Mouse (Mus musculus): ENCODE measurements around the gene Sumo2.
"Not testable (repeated sequence)": the region's sequence is repeated elsewhere in the genome, so short reads cannot be mapped to it uniquely, and the experiment has no call there.

The Sumo2 gene

GRCm38 (mm10) chr11:115483278-115483677 lies 52.8 kb downstream of the Sumo2 start:
- H3K4me1 ChIP-seq (replicated peaks; ENCODE audit: low read depth, low read length) = peaks cover 42% of the 10 kb centered on the region
- H3K27me3 ChIP-seq (ENCODE audit: insufficient read depth, low read length) = no peaks in the 10 kb centered on the region
- no peak overlapping the region for H3K4me3 ChIP-seq (replicated peaks; ENCODE audit: low read length)
- peaks cover 39% of the 10 kb centered on the region for H3K36me3 ChIP-seq (ENCODE audit: insufficient read depth, low read length)
- no peaks in the 10 kb centered on the region for H3K9me3 ChIP-seq (ENCODE audit: low read length)
- TF ChIP-seq CTCF (conservative IDR thresholded peaks at IDR 0.05; ENCODE audit: low read length) (no peak), NANOG (IDR thresholded peaks at IDR 0.05; ENCODE audit: borderline replicate concordance, low read length) (no peak)

GRCm38 (mm10) chr11:115481553-115482259 lies 54.4 kb downstream of the Sumo2 start:
- no peaks in the 10 kb centered on the region for H3K27me3 ChIP-seq (ENCODE audit: insufficient read depth, low read length)

GRCm38 (mm10) chr11:115478296-115478938 lies 57.7 kb downstream of the Sumo2 start:
- TF ChIP-seq NANOG (IDR thresholded peaks at IDR 0.05; ENCODE audit: borderline replicate concordance, low read length) (no peak), CTCF (conservative IDR thresholded peaks at IDR 0.05; ENCODE audit: low read length) (no peak), POU5F1 (IDR thresholded peaks at IDR 0.05; ENCODE audit: borderline replicate concordance, low read length) (no peak)
- H3K9me3 ChIP-seq (ENCODE audit: low read length) = no peaks in the 10 kb centered on the region
- peaks cover 27% of the 10 kb centered on the region for H3K36me3 ChIP-seq (ENCODE audit: insufficient read depth, low read length)

More at GRCm38 (mm10) chr11:115481553-115482259, 54.4 kb downstream of the Sumo2 start:
- Histone ChIP-seq H3K9me3 (ENCODE audit: low read length) (no peaks in the 10 kb centered on the region), H3K36me3 (ENCODE audit: insufficient read depth, low read length) (peaks cover 33% of the 10 kb centered on the region), H3K4me1 (replicated peaks; ENCODE audit: low read depth, low read length) (peaks cover 50% of the 10 kb centered on the region), H3K4me3 (replicated peaks; ENCODE audit: low read length) (no peak overlapping the region)
- no peak for TF ChIP-seq CTCF (conservative IDR thresholded peaks at IDR 0.05; ENCODE audit: low read length)
- TF ChIP-seq NANOG (IDR thresholded peaks at IDR 0.05; ENCODE audit: borderline replicate concordance, low read length) = no peak
- no peak for TF ChIP-seq POU5F1 (IDR thresholded peaks at IDR 0.05; ENCODE audit: borderline replicate concordance, low read length)

GRCm38 (mm10) chr11:115477388-115477787 lies 58.7 kb downstream of the Sumo2 start:
- Histone ChIP-seq H3K36me3 (ENCODE audit: insufficient read depth, low read length) (peaks cover 24% of the 10 kb centered on the region), H3K4me1 (replicated peaks; ENCODE audit: low read depth, low read length) (peaks cover 57% of the 10 kb centered on the region)
- not testable (repeated sequence) for H3K4me3 ChIP-seq (replicated peaks; ENCODE audit: low read length); H3K27me3 ChIP-seq (ENCODE audit: insufficient read depth, low read length); H3K9me3 ChIP-seq (ENCODE audit: low read length)

More at GRCm38 (mm10) chr11:115478296-115478938, 57.7 kb downstream of the Sumo2 start:
- Histone ChIP-seq H3K27me3 (ENCODE audit: insufficient read depth, low read length) (no peaks in the 10 kb centered on the region), H3K4me1 (replicated peaks; ENCODE audit: low read depth, low read length) (peaks cover 56% of the 10 kb centered on the region), H3K4me3 (replicated peaks; ENCODE audit: low read length) (no peak overlapping the region)

- H3K4me1 ChIP-seq (replicated peaks; ENCODE audit: low read depth, low read length) = peaks cover 63% of the 10 kb centered on the region
- H3K36me3 ChIP-seq (ENCODE audit: insufficient read depth, low read length) = peaks cover 19% of the 10 kb centered on the region
- not testable (repeated sequence) for H3K9me3 ChIP-seq (ENCODE audit: low read length); H3K27me3 ChIP-seq (ENCODE audit: insufficient read depth, low read length)
- peak overlapping the region; percentile 94 for H3K4me3 ChIP-seq (replicated peaks; ENCODE audit: low read length)
Measured at GRCm38 (mm10) chr11:115476630-115477029, 59.4 kb downstream of the Sumo2 start.

- Histone ChIP-seq H3K36me3 (ENCODE audit: insufficient read depth, low read length) (peaks cover 16% of the 10 kb centered on the region), H3K4me3 (replicated peaks; ENCODE audit: low read length) (peak overlapping the region; percentile 94), H3K9me3 (ENCODE audit: low read length) (no peaks in the 10 kb centered on the region), H3K27me3 (ENCODE audit: insufficient read depth, low read length) (no peaks in the 10 kb centered on the region), H3K4me1 (replicated peaks; ENCODE audit: low read depth, low read length) (peaks cover 60% of the 10 kb centered on the region)
- TF ChIP-seq POU5F1 (IDR thresholded peaks at IDR 0.05; ENCODE audit: borderline replicate concordance, low read length) (no peak), NANOG (IDR thresholded peaks at IDR 0.05; ENCODE audit: borderline replicate concordance, low read length) (no peak), CTCF (conservative IDR thresholded peaks at IDR 0.05; ENCODE audit: low read length) (no peak)
Measured at GRCm38 (mm10) chr11:115475758-115476237, 60.3 kb downstream of the Sumo2 start.

- Histone ChIP-seq H3K4me3 (replicated peaks; ENCODE audit: low read length) (peak within 1 kb of the TSS; percentile 94), H3K4me1 (replicated peaks; ENCODE audit: low read depth, low read length) (peaks cover 59% of the 10 kb centered on the region), H3K27me3 (ENCODE audit: insufficient read depth, low read length) (no peaks in the 10 kb centered on the region), H3K36me3 (ENCODE audit: insufficient read depth, low read length) (peaks cover 15% of the 10 kb centered on the region), H3K9me3 (ENCODE audit: low read length) (no peaks in the 10 kb centered on the region)
- no peak for TF ChIP-seq CTCF (conservative IDR thresholded peaks at IDR 0.05; ENCODE audit: low read length)
- no peak for TF ChIP-seq POU5F1 (IDR thresholded peaks at IDR 0.05; ENCODE audit: borderline replicate concordance, low read length)
- TF ChIP-seq NANOG (IDR thresholded peaks at IDR 0.05; ENCODE audit: borderline replicate concordance, low read length) = no peak
Measured at GRCm38 (mm10) chr11:115475025-115475757, 60.9 kb downstream of the Sumo2 start, which contains the start of gene Armc7. Gene Armc7 (plus strand): TSS chr11:115475667.

- Histone ChIP-seq H3K27me3 (ENCODE audit: insufficient read depth, low read length) (no peaks in the 10 kb centered on the region), H3K36me3 (ENCODE audit: insufficient read depth, low read length) (0 out of 2 replicates have a peak, but pooled peaks cover 3% of the 10 kb centered on the region), H3K4me1 (replicated peaks; ENCODE audit: low read depth, low read length) (peaks cover 66% of the 10 kb centered on the region), H3K4me3 (replicated peaks; ENCODE audit: low read length) (peak overlapping the region; percentile 54), H3K9me3 (ENCODE audit: low read length) (no peaks in the 10 kb centered on the region)
- TF ChIP-seq POU5F1 (IDR thresholded peaks at IDR 0.05; ENCODE audit: borderline replicate concordance, low read length) (no peak), NANOG (IDR thresholded peaks at IDR 0.05; ENCODE audit: borderline replicate concordance, low read length) (no peak), CTCF (conservative IDR thresholded peaks at IDR 0.05; ENCODE audit: low read length) (peak; percentile 100)
Measured at GRCm38 (mm10) chr11:115473626-115474275, 62.3 kb downstream of the Sumo2 start.
